Mouse (Mus musculus) heart, postnatal 36 days (tissue): ENCODE measurements at regions not wholly inside any gene's neighbourhood (a gene's known extent, or its start where the extent isn't known, plus 50 kb on each side); places are given as distances from the start of the nearest gene placed in this dataset.

Source experiments
- DNase-seq, 2 experiments: peaks; one replicate each; pipeline ENCODE4 v3.0.0; 2021 to 2022
- intact Hi-C: fragments of 180-260 bp; cut with DNase I; formaldehyde crosslinking; loops from one replicate; pipeline ENCODE4 v1.15.1; 2025

DNA sequence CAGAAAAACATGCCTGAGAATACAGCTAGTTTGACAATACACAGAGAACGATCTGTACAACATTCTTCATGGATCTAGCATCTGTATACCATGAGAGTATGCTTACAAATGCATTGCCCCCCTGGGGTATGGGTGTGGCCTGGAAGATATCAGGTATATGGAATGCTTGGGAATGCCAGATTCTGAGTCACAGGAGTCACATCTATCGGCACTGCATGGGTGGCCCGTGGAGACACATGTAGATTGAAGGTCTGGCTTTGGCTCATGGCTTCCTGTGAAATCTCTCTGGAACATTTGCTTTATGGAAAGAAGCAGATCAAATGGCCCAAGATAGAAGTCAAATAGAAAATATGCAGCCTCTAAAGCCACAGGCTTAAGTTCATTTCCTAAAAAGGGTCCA, 59.6 kb downstream of the Kcne4 start:
- intact Hi-C loops: loop anchor here (2.0 kb wide), 1 partner anchor 57 kb away; no protein-coding TSS in a partner anchor
- DNase-seq: no peak

DNA sequence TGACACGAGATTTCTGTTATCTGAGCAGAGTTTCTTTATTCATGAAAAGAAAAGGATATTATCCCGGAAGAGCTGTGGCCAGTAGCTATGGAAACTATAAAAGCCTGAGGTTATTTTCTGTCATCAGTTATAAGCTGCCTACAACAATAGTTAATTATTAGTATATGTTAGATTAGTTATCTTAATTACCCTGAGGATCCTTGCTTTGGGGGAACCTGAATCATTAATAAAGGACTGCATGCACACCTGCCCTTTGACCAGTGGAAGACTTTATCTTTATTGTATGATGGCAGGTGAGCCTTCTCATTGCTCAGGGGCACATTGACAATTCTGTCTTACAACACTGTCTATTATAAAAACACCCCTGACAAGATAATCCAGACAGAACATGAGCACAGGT, 62.7 kb downstream of the Kcne4 start:
- DNase-seq: no peak
- intact Hi-C loops: no loop called here

- DNase-seq: no peak
- intact Hi-C loops: no loop called here
Observed at GRCm38 (mm10) chr1:78882455-78882854, 65.9 kb downstream of the Kcne4 start.

GRCm38 (mm10) chr1:78889241-78889640, 72.7 kb downstream of the Kcne4 start:
- no peak for DNase-seq
- intact Hi-C loops: no loop called here

DNA sequence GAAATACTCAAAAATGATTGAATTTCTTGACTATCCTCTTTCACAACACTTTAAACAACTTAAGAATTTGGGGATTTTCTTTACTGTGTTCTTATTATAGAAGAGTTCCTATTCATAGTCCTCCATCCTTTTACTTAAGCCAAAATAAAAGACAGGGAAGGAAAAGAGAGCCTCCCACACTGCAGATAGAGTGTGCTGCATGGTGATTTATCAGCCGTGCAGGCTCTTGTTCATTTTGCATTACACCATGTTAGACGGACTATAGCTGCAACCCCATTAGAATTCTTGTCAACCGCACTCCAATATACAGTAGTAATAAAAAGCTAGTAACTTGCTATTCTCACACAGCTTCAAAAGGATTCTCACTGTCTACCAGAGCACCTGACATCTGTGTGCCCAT, 74.8 kb downstream of the Kcne4 start:
- DNase-seq: no peak
- intact Hi-C loops: no loop called here

DNA sequence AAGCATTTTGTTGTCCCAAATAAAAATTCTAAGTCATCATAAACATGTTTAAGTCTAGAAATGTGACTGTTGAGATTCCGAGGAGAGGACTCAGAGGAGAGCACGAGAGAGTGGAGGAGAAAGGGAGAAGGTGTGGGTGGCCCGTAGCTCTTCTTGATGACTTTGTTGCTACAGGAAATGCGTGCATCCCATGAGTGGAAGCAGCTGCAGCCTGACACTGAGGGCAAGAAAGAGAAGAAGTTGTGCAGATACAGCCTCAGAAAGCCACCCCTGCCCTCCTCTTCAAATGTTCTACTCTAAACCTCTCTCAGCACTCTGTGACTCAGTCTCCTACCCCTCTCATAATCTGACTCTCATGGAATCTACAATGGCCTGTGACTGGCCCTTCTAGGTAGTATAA, 77.7 kb downstream of the Kcne4 start:
- no peak for DNase-seq
- intact Hi-C loops: no loop called here

DNA sequence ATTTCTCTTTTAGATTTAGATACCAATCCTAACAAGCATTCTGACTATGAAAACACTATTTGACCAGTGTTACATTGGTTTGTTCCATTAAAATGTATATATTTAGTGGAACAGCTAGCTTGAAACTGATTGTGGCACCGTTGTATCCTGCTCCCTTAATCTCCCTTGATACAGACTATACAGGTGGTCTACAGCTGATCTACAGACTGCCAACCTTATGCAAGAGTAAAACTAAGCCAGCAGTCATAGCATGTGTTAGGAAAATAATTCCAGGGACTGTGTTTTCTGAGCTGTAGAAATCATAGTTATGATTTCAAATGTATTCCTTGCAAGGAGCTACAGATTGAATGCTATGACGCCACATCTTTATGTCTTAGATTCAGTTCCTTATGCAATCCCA, 78.6 kb downstream of the Kcne4 start:
- intact Hi-C loops: no loop called here
- DNase-seq: no peak

DNA sequence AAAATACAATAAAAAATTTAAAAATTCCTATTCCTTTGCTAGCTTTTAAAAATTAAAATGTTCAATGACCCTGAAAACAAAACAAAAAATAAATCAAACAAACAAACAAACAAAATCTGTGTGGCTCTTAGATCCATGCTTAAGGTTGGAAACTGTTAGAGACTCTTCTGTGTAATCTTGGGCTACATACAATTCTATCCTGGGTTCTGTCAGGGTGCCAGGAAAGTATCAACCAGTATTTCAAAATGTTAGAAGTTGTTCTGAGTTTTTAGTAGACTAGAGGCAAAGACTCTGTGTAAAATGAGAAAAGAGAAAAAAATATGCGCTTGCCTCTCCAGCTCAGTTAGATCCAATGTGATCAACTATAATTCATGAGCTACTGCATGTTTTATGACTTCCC, 91.0 kb downstream of the Kcne4 start:
- DNase-seq: no peak
- intact Hi-C loops: no loop called here

GRCm38 (mm10) chr1:78907991-78908390, 91.4 kb downstream of the Kcne4 start:
- DNase-seq: no peak
- intact Hi-C loops: no loop called here

- DNase-seq: no peak
- intact Hi-C loops: no loop called here
Observed at GRCm38 (mm10) chr1:78913791-78914190, 97.2 kb downstream of the Kcne4 start.

- intact Hi-C loops: no loop called here
Observed at GRCm38 (mm10) chr1:78919863-78920262, 103.3 kb downstream of the Kcne4 start.

DNA sequence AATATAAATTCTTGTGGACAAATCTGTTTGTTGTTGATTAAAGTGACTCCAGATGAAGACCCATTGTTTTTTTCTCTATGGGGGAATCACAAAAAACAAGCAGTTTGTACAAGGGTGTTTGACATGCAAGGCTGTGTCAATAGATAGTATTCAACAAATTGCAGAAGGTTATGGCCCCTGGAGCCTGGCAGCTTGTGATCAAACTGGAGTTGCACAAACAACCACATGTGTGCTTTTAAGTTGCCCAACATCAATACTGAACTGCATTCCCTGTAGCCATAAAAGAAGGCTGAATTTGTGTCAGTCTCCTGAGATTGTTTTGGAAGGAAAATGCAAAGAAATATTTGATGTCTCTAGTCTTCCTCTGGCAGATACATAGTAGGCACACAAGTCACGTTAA, 113.4 kb downstream of the Kcne4 start:
- DNase-seq: no peak
- intact Hi-C loops: no loop called here

More at GRCm38 (mm10) chr1:78919863-78920262, 103.3 kb downstream of the Kcne4 start:
- no peak for DNase-seq

GRCm38 (mm10) chr1:78939871-78940270, 123.3 kb downstream of the Kcne4 start:
- DNase-seq: no peak
- intact Hi-C loops: no loop called here

DNA sequence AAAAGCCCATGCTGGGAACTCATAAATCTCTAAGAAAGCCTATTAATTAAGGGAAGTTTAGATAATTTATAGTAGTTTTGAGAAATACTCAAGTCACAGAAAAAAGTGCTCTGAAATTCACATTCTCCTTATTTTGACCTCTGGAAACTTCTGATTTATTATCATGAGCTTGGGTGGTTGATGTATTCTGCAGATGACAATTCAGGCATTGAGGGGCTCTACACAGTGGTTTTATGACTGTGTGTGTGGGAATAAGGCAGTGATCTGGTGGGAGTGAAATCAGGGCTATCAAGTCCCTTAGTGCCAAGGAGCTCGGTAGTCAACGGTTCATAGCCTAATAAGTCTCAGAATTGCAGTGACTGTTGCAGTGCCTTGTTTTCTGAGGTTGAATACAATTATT, 129.0 kb downstream of the Kcne4 start:
- DNase-seq: no peak

GRCm38 (mm10) chr1:78980051-78980450, 163.5 kb downstream of the Kcne4 start:
- intact Hi-C loops: no loop called here
- DNase-seq: no peak

More for the DNA sequence above, 129.0 kb downstream of the Kcne4 start:
- intact Hi-C loops: no loop called here
